Mouse (Mus musculus) embryonic facial prominence, embryonic 12.5 days (tissue): ENCODE measurements at regions not wholly inside any gene's neighbourhood (a gene's known extent, or its start where the extent isn't known, plus 50 kb on each side); places are given as distances from the start of the nearest gene placed in this dataset.

Experiments used
- ATAC-seq: fragments of 200-750 bp; cut with Nextera tagmentation; 2 replicates; pipeline ENCODE4 v1.8.0; 2017; ENCODE audit not compliant: insufficient number of reproducible peaks, insufficient read depth, low FRiP score, low TSS enrichment
- H3K27ac ChIP-seq: fragments of 300-500 bp; sonication (generic); 2 replicates; pipeline ENCODE4 v1.5.1; 2016; ENCODE audit warnings: mild to moderate bottlenecking
- H3K27me3 ChIP-seq: fragments of 300-500 bp; sonication (generic); 2 replicates; pipeline ENCODE4 v1.6.1; 2016; ENCODE audit warnings: mild to moderate bottlenecking, moderate library complexity
- H3K36me3 ChIP-seq: fragments of 300-500 bp; sonication (generic); 2 replicates; pipeline ENCODE4 v1.6.1; 2016; ENCODE audit warnings: mild to moderate bottlenecking
- H3K4me1 ChIP-seq: fragments of 300-500 bp; sonication (generic); 2 replicates; pipeline ENCODE4 v1.6.1; 2016
- H3K4me2 ChIP-seq: fragments of 300-500 bp; sonication (generic); replicated peaks from 2 replicates; pipeline ENCODE4 v1.6.1; 2016; ENCODE audit warnings: mild to moderate bottlenecking, moderate library complexity
- H3K4me3 ChIP-seq: fragments of 300-500 bp; sonication (generic); 2 replicates; pipeline ENCODE4 v1.5.1; 2016; ENCODE audit warnings: mild to moderate bottlenecking
- H3K9ac ChIP-seq: fragments of 300-500 bp; sonication (generic); 2 replicates; pipeline ENCODE4 v1.6.1; 2016; ENCODE audit warnings: mild to moderate bottlenecking, moderate library complexity
- H3K9me3 ChIP-seq: fragments of 300-500 bp; sonication (generic); 2 replicates; pipeline ENCODE4 v1.6.1; 2016; ENCODE audit warnings: mild to moderate bottlenecking, moderate library complexity
- WGBS: fragments of 180-500 bp; shearing (Covaris S2); methylation state at CpG from one replicate; pipeline ENCODE4 v1.1.7; 2016; 5-methylcytosine and 5-hydroxymethylcytosine counted together

DNA sequence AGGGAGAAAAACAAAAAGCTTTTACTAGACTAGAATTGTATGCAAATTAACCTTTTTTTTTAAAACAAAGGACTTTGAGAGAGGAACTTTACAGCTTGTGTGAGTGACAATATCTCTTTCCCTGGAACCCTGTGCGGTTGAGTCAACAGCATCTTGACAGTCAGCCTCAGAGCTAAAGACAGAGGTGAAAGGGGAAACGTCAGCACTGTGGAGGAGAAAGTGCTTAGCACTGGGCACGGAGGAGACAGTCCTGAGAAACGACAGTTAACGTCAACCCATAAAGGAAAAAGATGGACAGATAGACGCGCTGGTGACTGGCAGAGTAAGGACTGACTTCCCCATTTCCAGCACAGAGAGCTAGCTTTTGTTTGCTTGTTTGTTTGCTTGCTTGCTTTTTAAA is 82.0 kb upstream of the Gpc1 start:
- WGBS: 70% methylated on average over 7 of the region's 7 CpGs

DNA sequence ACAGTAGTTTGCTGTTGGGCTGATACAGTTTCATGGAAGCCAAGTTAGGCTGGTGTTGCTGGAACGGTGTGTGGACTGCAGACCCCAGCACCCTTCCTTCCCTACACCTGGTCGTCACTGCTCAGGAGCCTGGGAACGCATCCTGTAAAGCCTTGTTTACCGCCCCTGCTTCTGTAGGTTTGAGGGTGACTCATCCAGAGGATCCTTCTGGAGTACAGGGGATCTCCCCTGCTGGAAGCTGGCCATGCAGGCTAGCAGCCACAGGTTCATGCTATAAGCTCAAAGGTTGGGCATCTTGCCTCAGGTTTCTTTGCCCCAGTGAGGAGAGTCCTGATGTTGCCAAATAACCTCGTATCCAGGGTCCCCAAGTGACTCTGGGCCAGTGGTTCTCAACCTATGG is 86.2 kb upstream of the Gpc1 start:
- ATAC-seq: no peak
- 79% methylated on average over 5 of the region's 5 CpGs for WGBS
- no peak overlapping the region for H3K27ac ChIP-seq
- no peak overlapping the region for H3K9ac ChIP-seq
- H3K9me3 ChIP-seq: no peaks in the 10 kb centered on the region
- H3K27me3 ChIP-seq: no peaks in the 10 kb centered on the region
- no peak overlapping the region for H3K4me3 ChIP-seq
- H3K4me2 ChIP-seq: no peak overlapping the region
- H3K36me3 ChIP-seq: no peaks in the 10 kb centered on the region
- no peaks in the 10 kb centered on the region for H3K4me1 ChIP-seq

More for the DNA sequence above, 82.0 kb upstream of the Gpc1 start:
- Histone ChIP-seq H3K9me3 (no peaks in the 10 kb centered on the region), H3K4me3 (no peak overlapping the region), H3K4me2 (no peak overlapping the region), H3K9ac (no peak overlapping the region), H3K27ac (no peak overlapping the region), H3K27me3 (no peaks in the 10 kb centered on the region), H3K36me3 (no peaks in the 10 kb centered on the region), H3K4me1 (peaks cover 15% of the 10 kb centered on the region)
- no peak for ATAC-seq

DNA sequence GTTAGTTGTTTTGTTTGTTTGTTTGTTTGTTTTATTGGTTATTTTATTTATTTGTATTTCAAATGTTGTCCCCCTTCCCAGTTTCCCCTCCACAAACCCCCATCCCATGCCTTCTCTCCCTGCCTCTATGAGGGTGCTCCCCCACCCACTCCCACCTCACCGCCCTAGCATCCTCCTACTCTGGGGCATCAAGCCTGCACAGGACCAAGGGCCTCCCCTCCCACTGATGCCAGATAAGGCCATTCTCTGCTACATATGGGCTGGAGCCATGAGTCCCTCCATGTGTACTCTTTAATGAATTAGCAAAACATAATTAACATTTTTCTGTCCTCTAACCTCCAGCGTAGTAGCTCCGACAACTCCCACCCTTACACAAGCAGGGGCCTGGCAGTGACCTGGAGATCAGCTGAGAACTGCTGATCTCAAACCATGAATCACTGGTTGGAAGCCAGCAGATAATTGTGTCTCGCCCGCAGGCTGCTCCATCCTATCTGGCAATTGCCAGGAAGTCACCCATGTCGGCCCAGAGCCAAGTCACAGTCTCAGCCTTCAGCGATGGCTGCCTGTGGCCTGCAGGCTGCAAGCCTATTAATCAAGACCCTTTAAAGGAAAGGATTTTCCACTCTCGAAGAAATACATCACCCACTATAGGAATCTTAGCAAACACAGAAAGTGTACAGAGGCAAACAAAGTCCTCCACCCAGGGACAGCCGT is 86.8 kb upstream of the Gpc1 start:
- Histone ChIP-seq H3K36me3 (no peaks in the 10 kb centered on the region), H3K4me1 (no peaks in the 10 kb centered on the region), H3K9me3 (no peaks in the 10 kb centered on the region), H3K9ac (no peak overlapping the region), H3K4me2 (no peak overlapping the region), H3K27ac (no peak overlapping the region), H3K27me3 (no peaks in the 10 kb centered on the region), H3K4me3 (no peak overlapping the region)
- no peak for ATAC-seq
- WGBS: 65% methylated on average over 9 of the region's 9 CpGs

DNA sequence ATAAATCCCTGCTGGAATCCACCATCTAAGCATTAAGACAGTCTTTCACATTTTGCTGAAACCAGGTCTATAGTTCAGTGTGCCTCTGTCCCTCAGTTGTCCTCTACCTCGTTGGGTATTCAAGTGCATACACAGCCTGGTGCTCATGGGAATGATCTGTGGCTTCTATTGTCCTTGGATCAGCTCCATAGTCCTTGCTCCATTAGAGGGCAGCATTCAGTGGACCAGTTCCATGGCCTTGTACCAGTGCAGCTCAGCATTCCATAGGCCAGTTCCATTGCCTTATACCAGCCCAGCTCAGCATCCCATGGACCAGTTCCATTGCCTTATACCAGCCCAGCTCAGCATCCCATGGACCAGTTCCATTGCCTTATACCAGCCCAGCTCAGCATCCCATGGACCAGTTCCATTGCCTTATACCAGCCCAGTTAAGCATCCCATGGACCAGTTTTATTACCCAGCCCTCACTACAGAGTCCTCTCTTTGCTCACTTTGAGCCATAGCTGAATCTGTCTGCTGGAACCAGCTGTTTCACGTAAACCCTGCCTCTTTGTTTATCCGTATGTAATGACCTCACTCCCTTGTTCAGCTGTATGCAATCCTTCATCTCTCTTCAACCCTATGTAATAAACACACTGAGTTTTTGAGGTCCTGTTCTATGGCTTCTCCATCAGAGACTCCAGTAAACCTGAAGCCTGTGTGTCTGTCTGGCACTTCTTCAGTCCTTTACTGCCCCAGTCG is 88.4 kb upstream of the Gpc1 start:
- Histone ChIP-seq H3K36me3 (no peaks in the 10 kb centered on the region), H3K27ac (no peak overlapping the region), H3K9ac (no peak overlapping the region), H3K27me3 (no peaks in the 10 kb centered on the region), H3K4me2 (no peak overlapping the region), H3K4me3 (no peak overlapping the region), H3K9me3 (no peaks in the 10 kb centered on the region), H3K4me1 (no peaks in the 10 kb centered on the region)
- WGBS: 63% methylated on average over 4 of the region's 4 CpGs
- no peak for ATAC-seq

DNA sequence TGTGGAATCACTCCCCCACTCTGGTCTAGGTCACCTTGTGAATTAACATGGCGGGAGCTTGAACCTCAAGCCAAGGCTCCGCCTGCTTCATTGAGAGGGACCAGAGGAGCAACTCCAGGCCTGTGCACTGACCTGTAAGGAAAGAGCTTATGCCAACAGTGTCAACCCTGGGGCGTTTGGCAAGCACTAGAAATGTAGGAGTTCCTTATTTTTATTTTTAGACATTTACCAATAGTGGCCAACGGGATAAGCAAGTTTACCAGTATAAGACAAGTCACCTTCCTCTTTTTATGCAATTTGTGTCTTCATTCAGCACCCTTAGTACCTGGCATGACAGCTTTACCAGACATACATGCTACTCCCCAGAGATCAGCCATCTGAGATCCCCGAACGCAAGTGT is 89.1 kb upstream of the Gpc1 start:
- H3K27me3 ChIP-seq: no peaks in the 10 kb centered on the region
- H3K4me2 ChIP-seq: no peak overlapping the region
- no peak overlapping the region for H3K9ac ChIP-seq
- H3K4me1 ChIP-seq: no peaks in the 10 kb centered on the region; the same call in 1 of the 2 replicates
- WGBS: 77% methylated on average over 6 of the region's 6 CpGs
- H3K9me3 ChIP-seq: no peaks in the 10 kb centered on the region
- H3K36me3 ChIP-seq: no peaks in the 10 kb centered on the region
- no peak for ATAC-seq
- H3K27ac ChIP-seq: no peak overlapping the region
- no peak overlapping the region for H3K4me3 ChIP-seq

DNA sequence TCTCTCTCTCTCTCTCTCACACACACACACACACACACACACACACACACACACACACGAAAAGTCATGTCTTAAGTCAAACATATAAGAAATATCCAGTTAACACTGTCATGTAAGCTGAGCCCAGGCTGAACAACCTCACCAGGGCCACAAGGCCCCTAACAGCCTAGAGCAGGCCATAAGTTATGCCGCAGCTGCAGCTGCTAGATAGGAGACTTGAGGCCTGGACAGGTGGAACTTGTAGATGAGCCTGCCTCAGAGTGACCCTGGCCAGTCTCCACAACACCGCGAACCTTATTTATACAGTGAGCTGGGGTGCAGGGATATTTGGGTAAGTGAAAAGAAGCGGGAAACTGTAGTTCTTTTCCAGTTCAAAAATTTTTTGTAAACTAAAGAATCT is 90.4 kb upstream of the Gpc1 start:
- no peaks in the 10 kb centered on the region for H3K27me3 ChIP-seq
- no peak for ATAC-seq
- no peak overlapping the region for H3K4me3 ChIP-seq
- no peaks in the 10 kb centered on the region for H3K9me3 ChIP-seq
- WGBS: 85% methylated on average over 5 of the region's 5 CpGs
- no peak overlapping the region for H3K4me2 ChIP-seq
- no peak overlapping the region for H3K27ac ChIP-seq
- no peaks in the 10 kb centered on the region for H3K36me3 ChIP-seq
- no peak overlapping the region for H3K9ac ChIP-seq
- peaks cover 6% of the 10 kb centered on the region; the same call in 1 of the 2 replicates for H3K4me1 ChIP-seq

DNA sequence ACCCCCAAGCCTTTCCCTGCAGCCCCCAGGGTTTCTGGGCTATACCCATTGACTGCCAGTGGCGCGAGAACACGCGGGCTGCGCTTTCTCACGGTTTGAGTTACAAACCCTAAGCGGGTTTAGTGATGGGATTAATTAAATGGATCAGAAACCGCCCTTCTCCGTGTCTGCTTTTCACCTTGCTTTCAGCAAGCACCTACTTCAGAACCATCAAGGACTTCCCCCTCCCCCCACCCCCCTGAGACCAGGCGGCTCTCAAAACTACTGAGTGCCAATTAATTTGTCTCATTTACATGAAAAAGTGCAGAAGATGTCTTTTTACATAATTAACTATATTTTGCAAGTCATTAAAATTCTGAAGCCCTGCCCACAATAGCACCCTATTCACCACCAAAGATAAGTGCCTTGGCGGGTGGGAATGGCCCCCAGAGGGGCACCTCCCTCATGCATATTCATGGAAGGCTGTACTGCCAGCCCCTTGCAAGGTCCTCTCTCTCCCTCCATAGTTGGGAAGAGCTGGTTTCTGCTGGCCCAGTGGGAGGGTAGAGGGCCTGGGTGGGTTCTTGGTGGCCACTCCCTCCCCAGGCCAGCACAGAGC is 89.1 kb upstream of the Otos start:
- H3K4me1 ChIP-seq: peaks cover 9% of the 10 kb centered on the region; the same call in 1 of the 2 replicates
- WGBS: 40% methylated on average over 11 of the region's 11 CpGs
- H3K27ac ChIP-seq: no peak overlapping the region
- no peaks in the 10 kb centered on the region for H3K9me3 ChIP-seq
- H3K4me3 ChIP-seq: no peak overlapping the region
- no peaks in the 10 kb centered on the region for H3K27me3 ChIP-seq
- no peak overlapping the region for H3K4me2 ChIP-seq
- no peaks in the 10 kb centered on the region for H3K36me3 ChIP-seq
- no peak overlapping the region for H3K9ac ChIP-seq
- ATAC-seq: no peak

DNA sequence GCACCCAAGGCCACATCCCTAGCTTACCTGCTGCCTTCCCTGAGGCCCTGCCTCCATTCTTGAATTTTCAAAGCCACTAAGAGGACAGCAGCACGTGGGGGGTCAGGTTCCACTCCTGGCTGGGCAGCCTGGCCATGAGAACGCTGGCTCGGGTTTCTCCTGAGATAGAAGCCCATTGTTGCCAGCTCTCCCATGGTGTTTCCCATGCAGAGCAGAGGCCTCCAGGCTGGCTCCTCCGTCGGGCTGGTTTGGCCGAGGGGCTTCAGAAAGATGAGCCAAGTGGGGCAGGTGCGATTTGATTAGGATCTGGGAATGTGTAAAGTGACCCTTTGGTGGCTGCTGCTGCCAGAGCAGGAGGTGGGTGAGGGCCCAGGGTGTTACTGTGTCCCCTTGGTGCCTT is 87.8 kb upstream of the Otos start:
- no peak overlapping the region for H3K4me3 ChIP-seq
- H3K9me3 ChIP-seq: no peaks in the 10 kb centered on the region
- H3K27ac ChIP-seq: no peak overlapping the region
- peaks cover 9% of the 10 kb centered on the region; the same call in 1 of the 2 replicates for H3K4me1 ChIP-seq
- H3K4me2 ChIP-seq: no peak overlapping the region
- WGBS: 26% methylated on average over 7 of the region's 7 CpGs
- no peak overlapping the region for H3K9ac ChIP-seq
- no peaks in the 10 kb centered on the region for H3K27me3 ChIP-seq
- no peak for ATAC-seq
- H3K36me3 ChIP-seq: no peaks in the 10 kb centered on the region

DNA sequence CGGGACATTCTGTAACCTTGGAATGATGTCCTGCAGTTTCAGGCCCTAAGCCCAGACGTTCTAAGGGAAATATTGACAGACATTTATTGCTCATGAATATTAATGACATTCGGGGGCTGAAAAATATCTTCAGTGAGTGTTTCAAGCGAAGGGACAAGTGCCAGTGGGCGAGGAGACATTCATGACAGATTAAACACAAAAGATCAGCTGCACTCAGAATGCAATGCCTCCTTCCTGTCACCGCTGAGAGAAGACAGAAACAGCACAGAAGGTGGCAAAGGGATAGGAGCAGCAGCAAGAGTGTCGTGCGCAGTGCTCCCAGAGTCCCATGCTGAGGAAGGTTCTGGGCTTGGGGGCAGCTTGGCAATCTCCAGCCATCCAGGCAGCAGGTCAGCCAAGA is 85.1 kb upstream of the Otos start:
- WGBS: 71% methylated on average over 8 of the region's 8 CpGs
- Histone ChIP-seq H3K9ac (no peak overlapping the region), H3K4me1 (peaks cover 9% of the 10 kb centered on the region; the same call in 1 of the 2 replicates), H3K27ac (no peak overlapping the region), H3K9me3 (no peaks in the 10 kb centered on the region), H3K27me3 (no peaks in the 10 kb centered on the region), H3K36me3 (no peaks in the 10 kb centered on the region), H3K4me3 (no peak overlapping the region), H3K4me2 (no peak overlapping the region)
- no peak for ATAC-seq

DNA sequence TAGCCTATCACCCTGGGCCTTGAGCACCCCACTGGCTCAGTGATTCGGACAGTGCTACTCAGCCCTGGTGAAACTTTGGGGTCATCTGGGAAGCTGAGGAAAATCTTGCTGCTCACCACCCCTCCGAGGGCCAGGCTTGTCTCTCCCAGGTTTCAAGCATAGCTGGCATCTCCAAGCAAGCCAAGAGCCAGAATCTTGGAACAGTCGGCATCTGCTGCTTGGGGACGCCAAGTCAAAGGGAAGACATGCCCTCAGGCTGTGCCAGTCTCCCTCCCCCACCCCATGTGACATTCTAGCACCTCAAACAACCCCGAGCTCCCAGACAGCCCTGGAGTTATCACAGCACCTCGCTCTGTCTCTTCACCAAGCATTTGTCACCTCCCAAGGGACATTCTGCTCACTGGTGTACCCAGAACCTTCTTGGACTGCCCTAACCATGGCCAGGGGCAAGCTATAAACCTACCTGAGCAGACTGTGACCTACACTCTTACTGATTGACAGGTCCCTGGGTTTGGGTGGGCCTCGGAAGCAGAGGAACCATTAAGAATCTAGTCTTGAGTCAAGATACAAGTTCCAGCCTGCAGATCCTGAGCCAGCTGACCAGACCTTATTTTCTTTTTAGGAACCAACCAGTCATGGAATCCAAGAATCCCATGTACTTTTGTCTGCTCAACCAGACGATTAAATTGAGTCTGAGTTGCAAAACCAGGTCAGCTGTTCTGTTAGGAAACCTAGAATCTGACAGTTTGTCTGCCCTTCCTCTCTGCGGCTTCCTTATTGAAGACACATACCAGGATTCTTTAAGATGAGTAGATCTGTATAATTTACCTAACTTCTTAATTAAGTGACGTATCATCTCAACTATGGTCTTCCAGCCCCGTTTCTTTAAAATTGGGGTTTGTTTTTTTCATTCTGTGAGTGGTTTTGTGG is 83.0 kb upstream of the Otos start:
- Histone ChIP-seq H3K9ac (no peak overlapping the region), H3K4me2 (no peak overlapping the region), H3K27me3 (no peaks in the 10 kb centered on the region), H3K36me3 (no peaks in the 10 kb centered on the region), H3K4me3 (no peak overlapping the region), H3K9me3 (no peaks in the 10 kb centered on the region), H3K27ac (no peak overlapping the region), H3K4me1 (peaks cover 8% of the 10 kb centered on the region; the same call in 1 of the 2 replicates)
- ATAC-seq: 0 out of 2 replicates have a peak, but pooled peaks have one; percentile 56
- WGBS: 81% methylated on average over 11 of the region's 11 CpGs

DNA sequence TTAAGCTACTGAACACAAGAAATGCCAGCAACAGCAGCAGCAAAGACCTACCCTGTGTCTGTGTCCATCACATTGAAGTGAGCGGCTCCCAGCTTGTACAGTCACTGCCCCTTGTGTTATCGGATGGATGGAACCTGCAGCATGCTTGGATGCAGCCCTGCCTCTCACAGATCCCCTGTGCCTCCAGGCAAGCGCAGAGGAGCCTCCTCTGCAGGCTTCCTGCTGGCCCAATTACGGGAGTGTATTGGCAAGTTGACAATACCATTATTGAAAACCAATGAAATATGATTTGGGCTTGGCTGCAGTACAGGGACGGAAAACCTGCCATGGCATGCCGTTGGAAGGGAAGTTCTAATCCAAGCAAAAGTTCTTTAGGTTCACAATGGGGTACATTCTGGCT is 81.9 kb upstream of the Otos start:
- Histone ChIP-seq H3K4me2 (no peak overlapping the region), H3K9me3 (no peaks in the 10 kb centered on the region), H3K4me3 (no peak overlapping the region), H3K36me3 (no peaks in the 10 kb centered on the region), H3K27me3 (no peaks in the 10 kb centered on the region), H3K27ac (no peak overlapping the region), H3K4me1 (no peaks in the 10 kb centered on the region), H3K9ac (no peak overlapping the region)
- 68% methylated on average over 6 of the region's 6 CpGs for WGBS
- ATAC-seq: no peak
